Mouse (Mus musculus) kidney, embryonic 14.5 days (tissue): Measurements from ENCODE around the gene Btk. TPM values are rescaled to one million over a fixed set of nuclear protein-coding genes. Genes with fewer than 3 reads are reported as not detected.
A peak's percentile ranks its signal among the peaks of the same experiment; 100 is the strongest.

Source experiments
- ATAC-seq: fragments of 200-750 bp; cut with Nextera tagmentation; 2 replicates; pipeline ENCODE4 v1.8.0; 2017; ENCODE audit warnings: moderate number of reproducible peaks, mild to moderate bottlenecking, moderate TSS enrichment, moderate library complexity; ENCODE audit not compliant: low FRiP score, low TSS enrichment
- H3K27ac ChIP-seq: fragments of 300-500 bp; sonication (generic); 2 replicates; pipeline ENCODE4 v1.5.1; 2014; ENCODE audit warnings: low read depth, mild to moderate bottlenecking, low read length, moderate library complexity, mixed read lengths
- H3K27me3 ChIP-seq: fragments of 300-500 bp; sonication (generic); 2 replicates; pipeline ENCODE4 v1.6.1; 2014; ENCODE audit warnings: mild to moderate bottlenecking, low read length; ENCODE audit not compliant: control insufficient read depth, insufficient read depth
- H3K36me3 ChIP-seq: fragments of 300-500 bp; sonication (generic); 2 replicates; pipeline ENCODE4 v1.6.1; 2014; ENCODE audit warnings: low read length, mixed read lengths; ENCODE audit not compliant: control insufficient read depth, insufficient read depth
- H3K4me1 ChIP-seq: fragments of 300-500 bp; sonication (generic); 2 replicates; pipeline ENCODE4 v1.6.1; 2014; ENCODE audit warnings: low read length, mixed read lengths; ENCODE audit not compliant: control insufficient read depth, insufficient read depth
- H3K4me2 ChIP-seq: fragments of 300-500 bp; sonication (generic); replicated peaks from 2 replicates; pipeline ENCODE4 v1.6.1; 2014; ENCODE audit warnings: low read depth, mild to moderate bottlenecking, low read length
- H3K4me3 ChIP-seq: fragments of 300-500 bp; sonication (generic); 2 replicates; pipeline ENCODE4 v1.5.1; 2014; ENCODE audit warnings: mild to moderate bottlenecking, low read length
- H3K9ac ChIP-seq: fragments of 300-500 bp; sonication (generic); 2 replicates; pipeline ENCODE4 v1.6.1; 2014; ENCODE audit warnings: low read depth, mild to moderate bottlenecking, low read length, moderate library complexity
- H3K9me3 ChIP-seq: fragments of 300-500 bp; sonication (generic); 2 replicates; pipeline ENCODE4 v1.6.1; 2016; ENCODE audit warnings: low read length; ENCODE audit not compliant: control insufficient read depth
- WGBS: fragments of 180-500 bp; shearing (Covaris S2); extraction: QIAGEN DNeasy Blood & Tissue Kit; methylation state at CpG from one replicate; pipeline ENCODE4 v1.1.7; 2014; 5-methylcytosine and 5-hydroxymethylcytosine counted together
- polyA plus RNA-seq: library from polyadenylated mRNA; unstranded; fragments of >200 nt; fragmentation: Nextera tagmentation; extraction: Ambion mirVana; gene quantifications from 2 replicates; pipeline ENCODE4 v1.2.1, GENCODE M21; 2014

Gene Btk
- polyA plus RNA-seq, 1 experiment from 2014 or later = 0.31 TPM

DNA sequence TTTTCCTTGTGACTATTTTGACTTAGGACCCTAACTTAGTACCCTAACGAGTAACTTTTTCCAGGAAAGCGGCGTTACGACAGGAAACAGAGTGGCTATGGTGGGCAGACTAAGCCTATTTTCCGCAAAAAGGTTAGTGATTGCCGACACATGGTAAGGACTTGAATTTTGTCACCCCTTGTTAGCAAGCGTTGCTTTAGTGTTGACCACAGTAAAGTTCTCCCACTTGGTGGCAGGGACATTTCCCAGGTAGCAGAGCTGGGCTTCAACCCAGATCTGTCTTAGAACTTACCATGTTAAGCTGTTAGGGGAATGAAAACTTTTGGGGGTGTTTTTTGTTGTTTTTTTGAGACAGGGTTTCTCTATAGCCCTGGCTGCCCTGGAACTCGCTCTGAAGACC, 3.1 kb upstream of the Btk start:
- no peaks in the 10 kb centered on the region for H3K27me3 ChIP-seq
- H3K4me2 ChIP-seq = peak overlapping the region; percentile 43
- H3K4me1 ChIP-seq = no peaks in the 10 kb centered on the region
- H3K4me3 ChIP-seq = peak overlapping the region; percentile 55
- ATAC-seq = no peak
- WGBS = 39% methylated on average over 8 of the region's 8 CpGs
- H3K9ac ChIP-seq = peak overlapping the region; percentile 78
- peaks cover 2% of the 10 kb centered on the region; the same call in 1 of the 2 replicates for H3K36me3 ChIP-seq
- H3K9me3 ChIP-seq = no peaks in the 10 kb centered on the region
- no peak overlapping the region for H3K27ac ChIP-seq

GRCm38 (mm10) chrX:134585103-134586002, 2.0 kb upstream of the Btk start, which contains the start of gene Rpl36a:
TSS of gene Rpl36a (plus strand) at chrX:134585654.
- peak within 1 kb of the TSS; percentile 55 for H3K4me3 ChIP-seq
- peak within 1 kb of the TSS; percentile 43 for H3K4me2 ChIP-seq
- peak within 1 kb of the TSS; percentile 78 for H3K27ac ChIP-seq
- peak within 1 kb of the TSS; percentile 78 for H3K9ac ChIP-seq
- no peaks in the 10 kb centered on the region for H3K27me3 ChIP-seq
- 21% methylated on average over 45 of the region's 45 CpGs for WGBS
- H3K9me3 ChIP-seq = no peaks in the 10 kb centered on the region
- H3K4me1 ChIP-seq = no peaks in the 10 kb centered on the region
- H3K36me3 ChIP-seq = peaks cover 2% of the 10 kb centered on the region; the same call in 1 of the 2 replicates
- ATAC-seq = peak; percentile 98

GRCm38 (mm10) chrX:134582270-134582669, 1.1 kb downstream of the Btk start:
- Histone ChIP-seq H3K27ac (no peak overlapping the region), H3K4me2 (no peak overlapping the region), H3K9ac (no peak overlapping the region), H3K27me3 (no peaks in the 10 kb centered on the region), H3K9me3 (no peaks in the 10 kb centered on the region), H3K36me3 (no peaks in the 10 kb centered on the region), H3K4me1 (no peaks in the 10 kb centered on the region), H3K4me3 (no peak overlapping the region)
- no peak for ATAC-seq
- WGBS = 81% methylated on average over 11 of the region's 11 CpGs

GRCm38 (mm10) chrX:134580528-134581305, 2.7 kb downstream of the Btk start:
- no peaks in the 10 kb centered on the region for H3K4me1 ChIP-seq
- no peak overlapping the region for H3K4me3 ChIP-seq
- no peak overlapping the region for H3K9ac ChIP-seq
- no peak for ATAC-seq
- no peak overlapping the region for H3K4me2 ChIP-seq
- WGBS = 83% methylated on average over 14 of the region's 14 CpGs
- no peaks in the 10 kb centered on the region for H3K9me3 ChIP-seq
- no peaks in the 10 kb centered on the region for H3K36me3 ChIP-seq
- H3K27me3 ChIP-seq = no peaks in the 10 kb centered on the region
- no peak overlapping the region for H3K27ac ChIP-seq

- no peak overlapping the region for H3K27ac ChIP-seq
- ATAC-seq = no peak
- H3K9me3 ChIP-seq = no peaks in the 10 kb centered on the region
- no peaks in the 10 kb centered on the region for H3K4me1 ChIP-seq
- H3K9ac ChIP-seq = no peak overlapping the region
- H3K4me3 ChIP-seq = no peak overlapping the region
- WGBS = 80% methylated on average over 4 of the region's 4 CpGs
- H3K4me2 ChIP-seq = no peak overlapping the region
- H3K27me3 ChIP-seq = no peaks in the 10 kb centered on the region
- no peaks in the 10 kb centered on the region for H3K36me3 ChIP-seq
Measured at GRCm38 (mm10) chrX:134577896-134578295, 5.5 kb downstream of the Btk start.

DNA sequence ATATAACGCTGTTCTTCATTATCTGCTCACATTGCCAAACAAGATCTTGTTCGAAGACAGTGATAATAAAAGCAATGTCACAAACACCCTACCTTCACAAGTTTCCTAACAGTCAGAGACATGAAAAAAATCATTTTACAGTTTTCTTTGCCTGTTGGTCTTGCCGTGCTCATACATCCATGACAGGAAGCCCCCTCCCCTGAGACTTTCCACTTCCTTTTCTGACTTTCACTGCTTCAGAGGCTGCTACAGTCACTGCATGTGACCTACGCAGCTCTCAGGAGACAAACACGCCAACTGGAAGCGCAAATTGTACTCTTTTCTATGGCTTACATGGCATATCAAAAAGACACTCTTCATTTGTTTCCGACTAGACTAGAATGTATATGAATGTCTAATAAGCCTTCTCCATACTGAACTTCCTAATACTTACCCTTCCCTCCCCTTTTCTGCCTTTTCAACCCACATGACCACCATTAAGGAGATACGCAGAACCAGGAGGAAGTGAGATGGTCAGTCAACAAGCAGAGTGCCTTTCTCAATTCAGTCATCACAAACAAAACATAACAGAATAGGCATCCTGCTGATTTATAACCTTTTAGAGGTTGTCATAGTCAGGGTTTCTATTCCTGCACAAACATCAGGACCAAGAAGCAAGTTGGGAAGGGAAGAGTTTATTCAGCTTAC, 16.7 kb downstream of the Btk start:
- 82% methylated on average over 8 of the region's 8 CpGs for WGBS
- ATAC-seq = no peak
- H3K4me2 ChIP-seq = no peak overlapping the region

DNA sequence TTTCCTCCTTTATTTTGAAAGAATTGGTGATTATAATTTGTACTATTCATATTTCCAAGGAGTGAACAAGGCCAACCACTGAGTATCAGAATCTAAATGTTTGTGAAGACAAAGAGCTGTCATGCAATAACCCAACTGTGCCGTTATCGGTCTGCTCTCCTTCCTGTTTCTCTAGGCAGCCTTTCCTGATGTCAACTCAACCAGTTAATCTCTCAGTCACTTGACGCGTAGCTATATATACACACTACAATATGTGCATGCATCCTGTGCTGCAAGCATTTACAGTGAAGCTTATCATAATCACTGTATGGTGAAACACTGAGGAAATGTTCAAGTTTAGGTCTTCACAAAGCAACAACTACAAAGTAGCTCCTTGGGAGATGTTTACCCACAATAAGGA, 19.0 kb downstream of the Btk start:
- H3K9me3 ChIP-seq = no peaks in the 10 kb centered on the region
- H3K27me3 ChIP-seq = no peaks in the 10 kb centered on the region; the same call in 1 of the 2 replicates
- no peaks in the 10 kb centered on the region for H3K4me1 ChIP-seq
- no peak overlapping the region for H3K9ac ChIP-seq
- H3K36me3 ChIP-seq = no peaks in the 10 kb centered on the region
- WGBS = 84% methylated on average over 4 of the region's 4 CpGs
- no peak overlapping the region for H3K4me2 ChIP-seq
- no peak overlapping the region for H3K4me3 ChIP-seq
- ATAC-seq = no peak
- no peak overlapping the region for H3K27ac ChIP-seq

More for the DNA sequence above, 16.7 kb downstream of the Btk start:
- Histone ChIP-seq H3K27me3 (no peaks in the 10 kb centered on the region; the same call in 1 of the 2 replicates), H3K4me1 (no peaks in the 10 kb centered on the region), H3K4me3 (no peak overlapping the region), H3K9me3 (no peaks in the 10 kb centered on the region), H3K27ac (no peak overlapping the region), H3K36me3 (no peaks in the 10 kb centered on the region), H3K9ac (no peak overlapping the region)

DNA sequence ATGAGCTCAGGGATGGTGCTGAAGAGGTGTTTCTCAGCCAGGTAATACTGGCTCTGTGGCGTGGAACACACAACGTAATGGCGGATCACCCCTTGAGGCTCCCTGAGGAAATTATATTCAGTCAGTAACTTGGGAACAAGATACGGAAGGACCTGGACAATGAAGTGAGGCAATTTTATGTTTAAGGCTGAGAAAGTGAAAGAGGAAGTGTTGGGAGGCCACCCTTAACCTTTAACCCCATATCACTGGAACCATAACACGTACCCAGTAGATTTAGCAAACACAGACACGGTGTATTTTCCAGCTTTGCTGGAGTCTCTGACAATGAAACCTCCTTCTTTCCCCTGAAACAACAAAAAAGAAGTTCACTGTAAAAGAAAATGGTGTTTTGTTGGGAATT, 28.9 kb downstream of the Btk start:
- H3K4me2 ChIP-seq = no peak overlapping the region
- H3K4me1 ChIP-seq = no peaks in the 10 kb centered on the region
- 75% methylated on average over 6 of the region's 6 CpGs for WGBS
- no peak overlapping the region for H3K4me3 ChIP-seq
- no peak overlapping the region for H3K27ac ChIP-seq
- no peaks in the 10 kb centered on the region for H3K27me3 ChIP-seq
- no peaks in the 10 kb centered on the region for H3K36me3 ChIP-seq
- H3K9me3 ChIP-seq = no peaks in the 10 kb centered on the region
- ATAC-seq = no peak
- H3K9ac ChIP-seq = no peak overlapping the region
